Mouse (Mus musculus): ENCODE measurements around the gene Gm28044.
"Not testable (repeated sequence)": the region's sequence is repeated elsewhere in the genome, so short reads cannot be mapped to it uniquely, and the experiment has no call there.

Gm28044 gene

DNA sequence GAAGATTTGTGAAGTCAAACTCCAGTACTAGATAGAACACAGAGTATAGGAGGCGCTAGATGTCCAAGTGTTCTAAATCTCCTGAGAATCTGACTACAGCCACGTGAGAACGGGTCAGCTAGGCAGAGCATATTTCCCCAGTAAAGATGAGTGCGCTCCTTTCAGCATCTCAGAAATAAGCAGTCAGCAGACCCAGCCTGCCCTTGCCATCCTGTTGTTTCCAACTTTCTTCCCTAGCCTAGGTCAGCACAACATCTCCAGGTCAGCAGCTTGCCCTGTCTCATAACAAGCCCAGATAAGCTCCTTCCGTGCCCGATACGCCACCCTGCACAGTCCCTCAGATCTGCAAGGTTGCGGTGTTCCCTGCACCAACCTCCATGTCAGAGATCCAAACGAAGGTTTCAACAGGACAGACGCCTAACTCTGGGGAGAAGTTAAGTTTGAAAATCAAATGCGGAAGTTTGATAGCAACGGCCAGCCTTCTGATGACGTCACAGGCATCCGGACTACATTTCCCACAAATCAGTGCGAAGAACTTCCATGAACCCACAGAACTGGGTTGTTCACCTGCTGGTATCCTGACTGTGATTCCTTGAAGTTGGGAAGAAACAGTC lies at the start of gene Gm28044, which contains the start of gene Zfp953:
Gene Gm28044 (minus strand): TSS at position 406 of the 614 bp plus-strand sequence.
Gene Zfp953 (minus strand): TSS at position 475 of the 614 bp plus-strand sequence.
- in situ Hi-C loops (cut with MboI; ENCODE audit: unreplicated experiment in 2 of 2), result no loop called here

DNA sequence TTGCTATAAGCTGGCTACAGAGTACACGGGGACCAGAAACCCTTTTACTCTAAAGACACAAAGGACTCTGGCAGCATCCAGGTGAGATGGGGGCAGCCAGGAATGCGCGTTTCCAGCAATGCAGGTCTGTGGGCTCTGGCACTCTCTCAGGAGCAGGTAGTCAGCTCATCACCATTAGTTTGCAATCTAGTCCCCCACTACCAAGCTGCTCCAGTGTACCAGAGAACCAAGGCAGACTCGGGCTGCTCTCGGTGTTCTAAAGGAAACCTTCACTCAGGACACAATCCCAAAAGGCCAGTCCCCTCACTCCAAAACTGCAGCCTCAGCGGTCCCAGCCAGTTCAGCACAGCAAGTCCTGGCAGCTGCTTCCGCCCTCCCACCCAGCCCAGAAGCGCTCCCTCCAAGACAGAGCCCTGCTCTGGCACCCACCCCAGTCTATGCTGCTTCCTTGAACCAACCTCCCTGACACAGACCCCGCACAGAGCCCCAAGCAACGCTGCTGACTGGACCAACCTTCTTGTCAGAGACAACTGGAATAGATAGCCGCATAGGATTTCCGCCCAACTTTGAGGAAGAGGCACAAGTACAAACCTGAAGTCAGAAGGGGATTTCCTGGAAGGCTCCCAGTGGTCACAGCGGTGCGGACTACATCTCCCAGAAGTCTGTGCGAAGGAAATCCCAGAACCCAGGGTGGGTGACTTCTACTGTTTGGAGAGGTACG lies 39.0 kb upstream of the Gm28044 start, which contains the start of gene Zfp429:
Gene Zfp429 (minus strand): TSS at position 637 of the 721 bp plus-strand sequence.
- in situ Hi-C loops (cut with MboI; ENCODE audit: unreplicated experiment in 2 of 2), result not testable (repeated sequence)

DNA sequence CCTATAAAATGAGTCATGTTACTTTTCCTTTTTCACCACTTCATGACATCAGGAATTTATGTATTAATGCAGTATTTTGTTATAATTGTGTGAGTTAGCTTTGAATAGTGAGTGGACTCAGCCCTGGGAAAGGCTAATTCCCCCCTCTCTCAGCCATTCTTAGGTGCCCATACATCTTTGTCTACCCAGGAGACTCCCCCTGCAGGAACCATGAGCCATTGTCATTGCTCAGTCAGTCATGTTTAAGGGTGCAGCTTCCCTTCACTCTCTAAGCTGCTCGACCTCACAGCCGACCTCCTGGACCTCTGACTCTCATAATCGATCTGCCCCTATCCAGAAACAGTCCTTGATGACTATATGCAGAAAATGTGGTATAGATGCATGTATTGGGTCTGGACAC lies 15.9 kb upstream of the Gm28044 start:
- in situ Hi-C loops (cut with MboI; ENCODE audit: unreplicated experiment in 2 of 2), result not testable (repeated sequence)

DNA sequence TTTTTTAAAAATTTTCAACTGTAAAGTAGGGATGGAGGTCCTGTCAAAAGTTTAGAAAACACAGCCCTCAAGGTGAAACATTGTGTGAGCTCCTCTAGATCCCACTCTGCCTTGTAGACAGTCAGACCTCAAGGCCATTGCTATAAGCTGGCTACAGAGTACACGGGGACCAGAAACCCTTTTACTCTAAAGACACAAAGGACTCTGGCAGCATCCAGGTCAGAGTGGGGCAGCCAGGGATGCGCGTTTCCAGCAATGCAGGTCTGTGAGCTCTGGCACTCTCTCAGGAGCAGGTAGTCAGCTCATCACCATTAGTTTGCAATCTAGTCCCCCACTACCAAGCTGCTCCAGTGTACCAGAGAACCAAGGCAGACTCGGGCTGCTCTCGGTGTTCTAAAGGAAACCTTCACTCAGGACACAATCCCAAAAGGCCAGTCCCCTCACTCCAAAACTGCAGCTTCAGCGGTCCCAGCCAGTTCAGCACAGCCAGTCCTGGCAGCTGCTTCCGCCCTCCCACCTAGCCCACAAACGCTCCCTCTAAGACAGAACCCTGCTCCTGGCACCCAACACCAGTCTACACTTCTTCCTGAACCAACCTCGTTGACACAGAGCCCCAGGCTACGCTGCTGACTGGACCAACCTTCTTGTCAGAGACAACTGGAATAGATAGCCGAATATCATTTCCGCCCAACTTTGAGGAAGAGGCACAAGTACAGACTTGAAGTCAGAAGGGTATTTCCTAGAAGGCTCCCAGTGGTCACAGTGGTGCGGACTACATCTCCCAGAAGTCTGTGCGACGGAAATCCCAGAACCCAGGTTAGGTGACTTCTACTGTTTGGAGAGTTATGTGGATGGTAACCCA lies 14.9 kb upstream of the Gm28044 start, which contains the start of the genes Gm28041 and Zfp456:
Gene Gm28041 (minus strand): TSS at position 684 of the 862 bp plus-strand sequence.
Gene Zfp456 (minus strand): TSS at position 761 of the 862 bp plus-strand sequence.
- in situ Hi-C loops (cut with MboI; ENCODE audit: unreplicated experiment in 2 of 2), result not testable (repeated sequence)

DNA sequence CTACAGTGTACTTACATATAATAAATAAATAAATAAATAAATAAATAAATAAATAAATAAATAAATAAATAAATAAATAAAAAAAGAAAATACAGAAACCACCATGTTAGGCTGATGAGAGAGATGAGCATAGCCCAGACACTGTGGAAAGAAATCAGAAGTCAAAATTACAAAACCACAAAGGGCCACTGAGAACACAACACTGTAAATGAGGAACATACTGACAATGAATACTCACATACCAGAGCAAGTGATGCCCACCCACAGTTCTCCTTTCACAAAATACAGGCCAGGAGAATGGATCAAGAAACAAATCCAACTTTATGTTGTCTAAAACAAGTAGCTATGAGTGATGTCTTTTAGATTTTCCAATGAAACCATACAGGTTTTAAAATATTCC lies 8.5 kb downstream of the Gm28044 start:
- in situ Hi-C loops (cut with MboI; ENCODE audit: unreplicated experiment in 2 of 2), result no loop called here

DNA sequence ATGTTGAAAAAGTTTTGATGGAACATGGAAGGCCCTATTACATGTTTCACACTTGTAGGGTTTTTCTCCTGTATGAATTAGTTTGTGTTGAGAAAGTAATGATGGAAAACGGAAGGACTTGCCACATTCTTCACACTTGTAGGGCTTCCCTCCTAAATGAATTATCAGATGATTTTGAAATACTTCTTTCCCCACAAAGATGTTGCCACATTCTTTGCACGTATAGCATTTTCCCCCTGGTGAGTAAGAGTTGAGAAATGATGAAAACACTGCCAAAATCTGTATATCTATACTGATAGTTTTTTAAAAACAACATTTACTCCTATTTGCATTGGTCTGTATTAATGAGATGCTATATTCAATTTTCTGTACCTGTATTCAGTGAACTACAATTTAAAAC lies 16.9 kb downstream of the Gm28044 start:
- in situ Hi-C loops (cut with MboI; ENCODE audit: unreplicated experiment in 2 of 2), result no loop called here

DNA sequence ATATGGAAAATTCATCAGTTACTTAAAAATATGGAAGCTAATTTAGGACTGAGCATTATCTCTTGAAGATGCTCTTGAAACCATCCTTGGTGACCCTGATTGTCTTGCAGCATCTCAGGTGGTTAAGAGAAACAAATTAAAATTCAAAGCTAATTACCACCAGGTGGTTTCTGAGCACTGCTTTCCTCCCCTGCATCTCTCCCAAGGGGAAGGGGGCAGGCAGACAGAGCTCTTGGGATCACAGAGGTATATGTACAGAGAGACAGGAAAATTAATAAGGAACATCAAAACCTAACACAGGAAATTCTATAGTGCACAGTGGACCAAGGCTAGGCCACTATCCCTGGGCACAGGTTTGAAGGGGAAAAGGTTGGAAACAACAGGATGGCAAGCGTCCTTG lies 27.5 kb downstream of the Gm28044 start:
- in situ Hi-C loops (cut with MboI; ENCODE audit: unreplicated experiment in 2 of 2), result loop anchor here in 1 of 2 experiments (10.0 kb wide), 1 partner anchor 482 kb away; the partner anchor contains the start of gene Zfp273

DNA sequence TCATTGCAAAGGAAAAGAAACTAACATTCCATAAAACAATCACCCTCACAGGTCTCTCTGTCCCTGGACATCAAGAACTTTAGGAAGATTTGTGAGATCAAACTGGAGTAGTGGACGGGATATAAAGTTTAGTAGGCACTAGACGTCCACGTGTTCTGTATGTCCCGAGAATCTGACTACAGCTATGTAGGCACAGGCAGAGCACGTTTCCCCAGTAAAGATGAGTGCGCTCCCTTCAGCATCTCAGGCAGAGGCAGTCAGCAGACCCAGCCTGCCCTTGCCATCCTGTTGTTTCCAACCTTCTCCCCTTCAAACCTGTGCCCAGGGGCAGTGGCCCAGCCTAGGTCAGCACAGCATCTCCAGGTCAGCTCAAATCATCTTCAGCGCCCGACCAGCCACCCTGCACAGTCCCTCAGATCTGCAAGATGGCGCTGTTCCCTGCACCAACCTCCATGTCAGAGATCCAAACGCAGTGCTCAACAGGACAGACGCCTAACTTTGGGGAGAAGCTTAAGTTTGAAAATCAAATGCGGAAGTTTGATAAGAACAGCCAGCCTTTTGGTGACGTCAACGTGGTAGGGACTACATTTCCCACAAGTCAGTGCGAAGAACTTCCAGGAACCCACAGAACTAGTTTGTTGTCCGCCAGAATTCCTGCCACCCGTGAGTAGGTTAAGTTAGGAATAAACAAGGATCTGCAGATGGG lies 28.2 kb downstream of the Gm28044 start, which contains the start of gene Zfp595:
Gene Zfp595 (minus strand): TSS at position 552 of the 706 bp plus-strand sequence.
- in situ Hi-C loops (cut with MboI; ENCODE audit: unreplicated experiment in 2 of 2), result loop anchor here in 1 of 2 experiments (10.0 kb wide), 1 partner anchor 483 kb away; the partner anchor contains the start of gene Zfp273

DNA sequence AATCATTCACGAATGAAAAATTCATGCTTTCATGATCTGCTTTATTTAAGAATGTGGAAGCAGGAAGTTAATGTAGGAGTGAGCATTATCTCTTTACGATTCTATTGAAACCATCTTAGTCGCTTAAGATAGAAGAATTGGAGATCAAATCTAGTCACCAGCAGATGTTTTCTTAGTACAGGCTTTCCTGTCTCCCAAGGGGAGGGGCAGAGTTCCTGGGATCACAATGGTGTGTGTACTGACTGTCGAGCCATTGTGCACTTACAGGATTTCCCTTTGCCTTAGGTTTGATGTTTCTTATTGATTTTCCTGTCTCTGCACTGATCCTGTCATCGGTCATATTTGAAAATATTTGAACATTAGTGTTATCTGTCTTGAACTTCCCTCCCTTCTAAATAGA lies 53.6 kb downstream of the Gm28044 start:
- in situ Hi-C loops (cut with MboI; ENCODE audit: unreplicated experiment in 2 of 2), result loop anchor here in 1 of 2 experiments (10.0 kb wide), 1 partner anchor 182 kb away; the partner anchor contains the start of gene Zfp759

DNA sequence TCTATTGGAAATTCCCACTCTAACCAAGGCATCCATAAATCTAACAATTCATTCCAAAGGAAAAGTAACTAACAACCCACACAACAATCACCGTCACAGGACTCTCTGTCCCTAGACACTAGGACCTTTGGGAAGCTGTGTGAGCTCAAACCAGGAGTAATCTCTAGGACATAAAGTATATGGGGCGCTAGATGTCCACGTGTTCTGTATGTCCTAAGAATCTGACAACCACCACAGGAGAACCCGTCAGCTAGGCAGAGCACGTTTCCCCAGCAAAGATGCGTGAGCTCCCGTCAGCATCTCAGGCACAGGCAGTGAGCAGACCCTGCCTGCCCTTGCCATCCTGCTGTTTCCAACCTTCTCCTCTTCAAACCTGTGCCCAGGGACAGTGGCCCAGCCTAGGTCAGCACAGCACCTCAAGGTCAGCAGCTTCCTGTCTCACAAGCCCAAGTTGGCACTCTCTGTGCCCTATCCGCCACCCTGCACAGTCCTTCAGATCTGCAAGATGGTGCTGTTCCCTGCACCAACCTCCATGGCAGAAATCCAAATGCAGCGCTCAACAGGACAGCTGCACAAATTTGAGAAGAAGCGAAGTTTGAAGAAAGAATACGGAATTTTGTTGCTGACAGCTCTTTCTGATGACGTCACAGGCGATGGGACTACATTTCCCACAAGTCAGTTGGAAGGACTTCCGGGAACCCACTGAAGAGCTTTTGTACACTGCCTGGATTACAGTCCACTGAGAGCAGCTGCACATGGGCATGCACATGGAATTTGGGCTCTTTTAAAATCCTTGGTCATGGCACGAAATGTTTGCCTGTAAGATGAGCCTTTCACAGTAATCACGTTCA lies 54.3 kb downstream of the Gm28044 start, which contains the start of gene Zfp457:
Gene Zfp457 (minus strand): TSS at position 664 of the 851 bp plus-strand sequence.
- in situ Hi-C loops (cut with MboI; ENCODE audit: unreplicated experiment in 2 of 2), result loop anchor here in 1 of 2 experiments (10.0 kb wide), 1 partner anchor 181 kb away; the partner anchor contains the start of gene Zfp759

DNA sequence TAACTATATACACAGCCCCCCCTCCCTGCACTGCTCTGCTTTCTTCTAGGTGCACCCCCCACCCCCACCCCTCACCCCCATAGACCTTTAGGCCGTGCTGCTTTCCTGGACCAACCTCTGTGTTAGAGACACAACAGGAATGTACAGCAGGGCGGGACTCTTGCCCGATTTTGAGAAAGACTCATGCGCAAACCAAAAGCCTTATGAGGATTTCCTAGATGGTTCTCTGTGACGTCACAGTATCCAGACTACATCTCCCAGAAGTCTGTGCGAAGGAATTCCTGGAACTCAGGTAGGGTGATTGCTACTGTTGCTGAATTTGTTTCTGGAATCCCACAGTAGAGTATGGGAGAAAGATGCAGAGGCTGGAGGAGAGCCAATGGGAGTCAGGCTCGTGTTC lies 82.0 kb downstream of the Gm28044 start, which contains the start of gene Zfp458:
Gene Zfp458 (minus strand): TSS at position 153 of the 400 bp plus-strand sequence.
- in situ Hi-C loops (cut with MboI; ENCODE audit: unreplicated experiment in 2 of 2), result no loop called here

DNA sequence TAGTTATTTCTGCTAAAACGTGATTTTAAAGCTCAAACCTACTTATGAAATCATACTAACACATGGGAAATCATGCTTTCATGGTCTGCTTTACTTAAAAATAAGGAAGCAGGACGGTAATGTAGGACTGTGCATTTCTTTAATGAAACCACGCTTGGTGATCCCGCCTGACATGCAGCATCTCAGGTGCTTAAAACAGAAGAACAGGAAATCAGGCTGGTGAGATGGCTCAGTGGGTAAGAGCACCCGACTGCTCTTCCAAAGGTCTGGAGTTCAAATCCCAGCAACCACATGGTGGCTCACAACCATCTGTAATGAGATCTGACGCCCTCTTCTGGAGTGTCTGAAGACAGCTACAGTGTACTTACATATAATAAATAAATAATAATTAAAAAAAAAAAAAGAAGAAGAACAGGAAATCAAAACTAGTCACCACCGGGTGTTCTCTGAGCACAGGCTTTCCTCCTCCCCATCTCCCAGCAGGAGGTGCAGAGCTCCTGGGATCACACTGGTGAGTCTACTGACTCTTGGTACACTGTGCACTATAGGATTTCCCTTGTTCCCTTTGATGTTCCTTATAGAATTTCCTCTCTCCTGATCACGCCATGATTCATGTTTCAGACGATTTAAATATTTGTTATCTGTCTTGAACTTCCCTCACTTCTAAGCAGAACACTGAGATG lies 90.8 kb downstream of the Gm28044 start:
- in situ Hi-C loops (cut with MboI; ENCODE audit: unreplicated experiment in 2 of 2), result loop anchor here (5.0 kb wide), 2 partner anchors 162 to 458 kb away; partner anchors contain the start of genes Gm28557 (in 1 of the 2) and Zfp65 (in 1 of the 2)

DNA sequence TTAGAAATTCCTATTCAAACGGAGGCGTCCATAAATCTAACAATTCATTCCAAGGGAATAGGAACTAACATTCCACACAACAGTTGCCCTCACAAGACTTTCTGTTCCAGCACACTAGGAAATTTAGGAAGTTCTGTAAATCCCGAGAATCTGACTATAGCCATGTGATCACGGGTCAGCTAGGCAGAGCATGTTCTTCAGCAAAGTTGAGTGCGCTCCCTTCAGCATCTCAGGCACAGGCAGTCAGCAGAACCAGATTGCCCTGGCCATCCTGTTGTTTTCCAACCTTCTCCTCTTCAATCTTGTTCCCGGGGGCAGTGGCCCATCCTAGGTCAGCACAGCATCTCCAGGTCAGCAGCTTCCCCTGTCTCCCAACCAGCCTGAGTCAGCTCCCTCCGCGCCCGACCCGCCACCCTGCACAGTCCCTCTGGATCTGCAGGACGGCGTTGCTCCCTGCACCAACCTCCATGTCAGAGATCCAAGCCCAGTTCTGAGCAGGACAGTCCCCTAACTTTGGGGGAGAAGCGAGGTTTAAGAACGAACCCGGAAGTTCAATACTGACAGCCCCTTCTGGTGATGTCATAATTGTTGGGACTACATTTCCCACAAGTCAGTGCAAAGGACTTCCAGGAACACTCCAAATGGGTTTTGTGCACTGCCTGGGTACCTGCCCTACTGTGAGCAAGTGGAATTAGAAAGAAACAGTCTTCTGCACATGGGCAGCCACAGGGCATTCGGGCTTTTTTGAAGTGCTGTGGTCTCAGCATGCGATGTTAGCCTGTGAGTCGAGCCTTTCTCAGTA lies 91.6 kb downstream of the Gm28044 start:
- in situ Hi-C loops (cut with MboI; ENCODE audit: unreplicated experiment in 2 of 2), result loop anchor here (5.0 kb wide), 2 partner anchors 161 to 459 kb away; partner anchors contain the start of genes Gm28557 (in 1 of the 2) and Zfp65 (in 1 of the 2)
